Mouse (Mus musculus) cerebellum, adult 18-20 months (tissue): ENCODE measurements around the gene Cftr.

Experiments
- DNase-seq, 2 experiments: peaks; one replicate each; pipeline ENCODE4 v3.0.0; 2021

The Cftr gene

GRCm38 (mm10) chr6:18170311-18170922 is at the start of gene Cftr:
TSS of gene Cftr (plus strand) at chr6:18170687.
- no peak for DNase-seq

GRCm38 (mm10) chr6:18127206-18127983 is 43.1 kb upstream of the Cftr start:
- DNase-seq = no peak

DNA sequence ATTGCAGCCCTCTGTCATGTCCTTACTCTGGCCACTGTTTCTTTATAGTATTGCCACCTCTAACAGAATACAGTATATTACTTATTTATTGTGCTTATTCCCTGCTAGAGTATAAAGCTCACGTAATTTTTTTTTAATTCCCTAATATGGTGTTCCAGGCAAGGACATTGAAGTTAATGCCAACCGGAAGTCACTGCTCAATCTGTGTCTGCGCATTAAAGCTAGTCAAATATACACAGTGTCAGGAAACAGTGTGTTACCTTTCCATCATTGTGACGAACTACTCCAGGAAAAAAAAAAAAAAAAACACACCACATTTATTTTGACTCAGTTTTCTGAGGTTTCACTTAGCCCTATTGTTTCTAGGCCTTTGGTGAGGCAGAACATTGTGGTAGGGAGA is 42.4 kb upstream of the Cftr start:
- no peak for DNase-seq

- DNase-seq = no peak
Observed at GRCm38 (mm10) chr6:18135246-18135645, 35.2 kb upstream of the Cftr start.

DNA sequence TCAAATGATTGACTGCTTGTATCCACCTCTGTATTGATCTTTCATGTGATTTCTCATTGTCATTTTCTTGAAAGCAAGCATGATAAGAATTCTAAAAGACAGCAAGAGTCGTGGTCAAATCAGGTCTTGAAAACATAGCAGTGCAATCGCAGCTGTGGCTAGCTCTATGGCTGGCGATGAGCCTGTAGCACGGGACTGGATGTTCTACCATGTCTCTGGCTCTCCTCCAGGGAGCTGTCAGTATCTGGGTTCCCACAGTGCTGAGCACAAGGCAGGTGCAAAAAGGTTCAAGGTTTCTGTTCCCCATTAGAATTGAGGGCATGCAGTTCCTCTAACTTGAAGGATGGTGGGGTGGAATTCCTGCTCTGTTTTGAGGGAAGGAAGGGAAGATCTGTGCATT is 17.5 kb upstream of the Cftr start:
- DNase-seq = no peak

GRCm38 (mm10) chr6:18169618-18170017 is 869 bp upstream of the Cftr start:
- DNase-seq = no peak

DNA sequence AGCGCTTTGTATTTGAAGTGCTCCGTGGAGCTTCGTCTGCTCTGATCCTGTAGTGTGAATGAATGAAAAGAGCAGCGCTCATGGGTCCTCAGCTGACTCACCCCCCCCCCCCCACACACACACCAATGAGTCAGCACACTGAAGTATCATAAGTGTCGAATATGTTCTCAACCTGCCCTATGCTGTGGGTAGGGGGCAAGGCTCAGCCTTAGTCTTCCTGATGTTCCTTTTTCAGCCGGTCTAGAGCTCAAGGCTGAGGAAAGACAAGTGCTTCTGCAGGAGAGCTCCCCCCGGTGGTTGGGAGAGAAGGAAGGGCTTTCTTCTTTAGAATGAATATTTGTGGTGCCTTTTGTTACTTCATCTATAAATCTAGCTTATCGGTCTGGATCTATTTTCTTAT is 1.1 kb downstream of the Cftr start:
- DNase-seq = no peak

GRCm38 (mm10) chr6:18177509-18177908 is 7.0 kb downstream of the Cftr start:
- no peak for DNase-seq

DNA sequence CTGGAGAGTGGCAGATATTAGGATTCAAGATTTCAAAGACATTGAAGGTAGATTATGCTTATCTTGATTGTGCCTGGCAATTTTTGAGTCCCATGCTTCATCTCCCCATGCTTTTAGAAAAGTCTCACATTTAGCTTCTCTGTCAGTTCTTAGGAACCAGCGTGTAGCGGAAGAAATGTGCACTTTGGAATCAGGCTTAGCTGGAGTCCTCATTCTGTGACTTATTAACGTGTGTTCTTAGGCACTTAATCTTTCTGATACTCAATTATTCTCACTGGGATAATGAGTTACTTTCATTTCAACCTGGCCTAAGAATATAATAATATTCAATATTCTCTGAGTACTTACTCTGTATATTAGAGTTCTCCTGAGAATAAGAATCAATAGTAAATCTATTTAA is 10.2 kb downstream of the Cftr start:
- DNase-seq = no peak

DNA sequence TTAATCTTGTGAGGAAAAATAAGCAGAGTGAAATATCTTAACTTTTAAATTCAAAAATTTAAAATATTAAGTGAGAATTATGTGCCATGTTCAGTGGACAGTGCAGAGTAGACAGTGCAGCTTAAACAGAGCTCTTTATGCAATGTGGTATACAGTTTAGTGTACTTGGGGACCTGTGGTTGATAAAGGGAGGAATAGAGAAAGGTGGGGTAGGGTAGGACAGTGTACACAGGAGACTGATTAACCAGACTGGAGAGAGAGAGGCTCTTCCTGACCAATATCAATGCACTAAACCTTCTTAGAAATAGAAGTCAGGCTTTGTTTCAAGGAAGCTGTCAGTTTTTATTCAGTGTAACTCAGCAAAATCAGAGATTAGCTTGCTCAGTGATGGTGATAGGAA is 12.4 kb downstream of the Cftr start:
- DNase-seq = no peak

DNA sequence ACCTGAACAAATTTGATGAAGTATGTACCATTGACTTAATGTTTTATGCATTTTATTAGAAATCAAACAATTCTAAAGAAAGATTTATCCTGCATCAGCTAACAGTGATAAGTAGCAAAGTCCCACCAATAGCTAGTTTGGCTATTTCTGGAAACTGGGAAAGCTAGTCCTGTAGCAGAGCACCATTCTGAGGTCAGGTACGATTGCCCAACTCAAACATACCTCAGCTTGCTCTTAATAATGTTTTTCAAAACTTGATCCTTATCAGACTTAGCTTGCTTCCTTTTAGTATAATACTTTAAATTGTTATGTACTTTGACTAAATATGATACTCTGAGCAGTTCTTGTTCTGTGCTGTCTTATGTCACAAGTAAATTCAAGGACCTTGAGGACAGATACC is 50.2 kb downstream of the Cftr start:
- no peak for DNase-seq

DNA sequence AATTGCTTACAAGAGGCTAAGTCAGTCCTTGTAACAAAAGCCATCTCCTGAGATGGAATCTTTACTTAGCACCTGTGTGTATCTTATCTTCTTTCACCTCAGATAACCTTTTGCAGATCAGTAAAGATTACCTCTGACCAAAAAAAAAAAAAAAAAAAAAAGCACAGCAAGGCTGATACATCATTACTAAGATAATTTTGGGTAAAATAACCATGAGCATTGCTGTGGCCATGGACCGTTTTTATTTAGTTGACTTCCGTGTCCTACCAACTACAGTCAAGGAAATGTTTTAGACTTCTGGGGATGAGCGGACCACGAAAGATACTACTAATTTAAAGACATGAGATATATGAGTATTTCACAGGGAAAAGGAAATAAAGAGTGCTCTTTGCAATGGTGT is 52.7 kb downstream of the Cftr start:
- DNase-seq = no peak

- no peak for DNase-seq
Observed at GRCm38 (mm10) chr6:18225157-18225556, 54.7 kb downstream of the Cftr start.

DNA sequence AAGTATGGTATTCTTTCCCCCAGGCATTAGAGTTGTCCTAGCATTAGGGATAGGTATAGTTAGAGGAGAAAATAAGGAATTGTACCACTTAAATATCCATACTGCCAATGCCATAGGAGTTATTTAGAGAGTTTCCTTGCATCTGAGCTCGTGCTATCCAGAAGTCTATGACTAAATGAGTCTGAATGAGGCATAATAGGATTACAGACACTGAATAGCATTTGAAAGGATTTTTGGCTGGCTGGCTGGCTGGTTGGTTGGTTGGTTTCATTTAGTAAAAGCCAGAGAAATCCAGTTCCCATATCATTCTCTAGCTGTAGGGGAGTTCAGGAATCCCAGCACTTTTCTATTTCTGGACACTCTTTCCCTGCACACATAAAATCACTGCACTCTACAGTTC is 76.0 kb downstream of the Cftr start:
- no peak for DNase-seq

- DNase-seq = no peak
Observed at GRCm38 (mm10) chr6:18247891-18248463, 77.5 kb downstream of the Cftr start.

DNA sequence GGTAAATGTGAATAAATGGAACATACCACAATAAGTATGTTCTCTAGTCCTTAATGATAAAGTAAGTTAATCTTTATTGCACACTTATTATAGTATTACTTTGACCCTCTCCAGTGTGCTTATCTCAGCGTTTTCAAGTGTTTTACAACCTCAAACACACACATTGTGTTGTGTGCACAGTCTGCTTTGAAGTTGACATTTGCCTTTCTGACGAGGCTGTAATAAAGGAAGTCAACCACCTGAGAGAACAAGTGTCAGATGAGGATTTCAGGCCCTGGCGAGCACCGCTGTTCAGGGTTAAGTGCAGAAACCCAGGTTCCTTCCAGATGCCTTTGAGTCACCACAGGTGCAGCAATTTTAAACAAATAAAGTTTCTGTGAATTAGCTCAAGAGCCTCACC is 78.0 kb downstream of the Cftr start:
- no peak for DNase-seq

DNA sequence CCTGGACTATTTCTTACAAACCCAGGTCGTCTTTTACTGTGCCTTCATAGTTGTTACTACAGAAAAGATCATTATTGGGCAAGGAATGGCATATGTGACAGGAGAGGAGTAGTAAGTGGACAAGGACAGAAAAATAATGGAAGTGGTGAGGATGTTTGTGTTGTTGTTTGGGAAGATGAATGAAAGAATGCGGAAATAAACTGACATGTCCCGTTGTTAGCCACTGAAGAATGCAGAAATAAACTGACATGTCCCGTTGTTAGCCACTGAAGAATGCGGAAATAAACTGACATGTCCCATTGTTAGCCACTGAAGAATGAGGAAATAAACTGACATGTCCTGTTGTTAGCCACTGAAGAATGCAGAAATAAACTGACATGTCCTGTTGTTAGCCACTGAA is 84.1 kb downstream of the Cftr start:
- no peak for DNase-seq

GRCm38 (mm10) chr6:18270983-18271382 is 100.5 kb downstream of the Cftr start:
- no peak for DNase-seq

- no peak for DNase-seq
Observed at GRCm38 (mm10) chr6:18300781-18301180, 130.3 kb downstream of the Cftr start.

GRCm38 (mm10) chr6:18302105-18302504 is 131.6 kb downstream of the Cftr start:
- no peak for DNase-seq

- no peak for DNase-seq
Observed at GRCm38 (mm10) chr6:18303228-18303627, 132.7 kb downstream of the Cftr start.

DNA sequence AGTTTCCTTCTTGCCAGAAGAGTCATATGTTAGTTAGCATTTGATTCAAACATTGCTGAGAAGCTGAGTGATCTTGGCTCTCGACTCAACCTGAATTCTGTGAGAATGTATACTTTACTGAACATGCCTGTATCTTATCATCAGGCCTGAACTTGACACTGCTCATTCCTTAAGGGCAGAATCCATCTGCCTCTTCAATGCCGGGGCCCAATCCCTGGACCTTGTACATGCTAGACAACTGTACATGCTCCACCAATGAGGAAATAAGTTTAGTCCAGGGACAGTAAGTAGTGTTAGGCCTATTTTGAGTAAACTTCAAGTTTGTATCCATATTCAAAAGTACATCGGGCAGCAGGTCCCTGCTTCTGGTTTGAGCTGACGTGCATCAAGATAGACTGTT is 134.6 kb downstream of the Cftr start:
- no peak for DNase-seq

DNA sequence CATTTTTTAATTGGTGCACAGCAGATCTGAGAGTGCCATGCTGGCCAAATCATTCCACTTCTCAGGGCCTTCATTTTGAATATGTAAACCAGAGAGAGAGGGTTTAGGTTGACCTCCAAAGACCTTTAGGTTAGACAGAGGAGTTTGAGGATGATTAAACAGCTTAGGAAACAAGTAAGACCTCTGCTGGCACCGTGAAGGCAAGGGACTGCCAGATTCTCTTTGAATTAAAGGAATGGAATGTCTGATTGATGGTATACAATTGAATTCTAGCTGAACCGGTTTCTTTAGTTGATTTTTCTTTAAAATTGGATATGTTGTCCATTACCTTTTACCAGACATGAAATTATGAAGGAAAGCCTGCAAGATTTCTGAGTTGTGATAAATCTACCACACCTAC is 140.5 kb downstream of the Cftr start:
- no peak for DNase-seq

GRCm38 (mm10) chr6:18314365-18314943 is 144.0 kb downstream of the Cftr start:
- no peak for DNase-seq
